Mouse (Mus musculus) kidney, embryonic 16.5 days (tissue): ENCODE data around the gene Sdf4. TPM values are rescaled to one million over a fixed set of nuclear protein-coding genes. Genes with fewer than 3 reads are reported as not detected.

Experiments
- ATAC-seq: fragments of 200-750 bp; cut with Nextera tagmentation; 2 replicates; pipeline ENCODE4 v1.8.0; 2017; ENCODE audit warnings: moderate TSS enrichment; ENCODE audit not compliant: low FRiP score, low TSS enrichment
- H3K27ac ChIP-seq: fragments of 300-500 bp; sonication (generic); 2 replicates; pipeline ENCODE4 v1.5.1; 2014; ENCODE audit warnings: low read length
- H3K27me3 ChIP-seq: fragments of 300-500 bp; sonication (generic); 2 replicates; pipeline ENCODE4 v1.6.1; 2014; ENCODE audit warnings: low read length, control low read depth, mixed read lengths; ENCODE audit not compliant: insufficient read depth
- H3K36me3 ChIP-seq: fragments of 300-500 bp; sonication (generic); 2 replicates; pipeline ENCODE4 v1.6.1; 2014; ENCODE audit warnings: low read length, control low read depth, mixed read lengths; ENCODE audit not compliant: insufficient read depth
- H3K4me1 ChIP-seq: fragments of 300-500 bp; sonication (generic); 2 replicates; pipeline ENCODE4 v1.6.1; 2014; ENCODE audit warnings: low read length, control low read depth, mixed read lengths; ENCODE audit not compliant: insufficient read depth
- H3K4me2 ChIP-seq: fragments of 300-500 bp; sonication (generic); replicated peaks from 2 replicates; pipeline ENCODE4 v1.6.1; 2014; ENCODE audit warnings: low read depth, low read length
- H3K4me3 ChIP-seq: fragments of 300-500 bp; sonication (generic); 2 replicates; pipeline ENCODE4 v1.5.1; 2014; ENCODE audit warnings: mild to moderate bottlenecking, low read length
- H3K9ac ChIP-seq: fragments of 300-500 bp; sonication (generic); replicated peaks from 2 replicates; pipeline ENCODE4 v1.6.1; 2014; ENCODE audit warnings: low read length
- H3K9me3 ChIP-seq: fragments of 300-500 bp; sonication (generic); 2 replicates; pipeline ENCODE4 v1.6.1; 2016; ENCODE audit warnings: low read length, control low read depth
- WGBS: fragments of 180-500 bp; shearing (Covaris S2); extraction: QIAGEN DNeasy Blood & Tissue Kit; methylation state at CpG from one replicate; pipeline ENCODE4 v1.1.7; 2014; 5-methylcytosine and 5-hydroxymethylcytosine counted together
- polyA plus RNA-seq: library from polyadenylated mRNA; unstranded; fragments of >200 nt; fragmentation: Nextera tagmentation; extraction: Ambion mirVana; gene quantifications from 2 replicates; pipeline ENCODE4 v1.2.1, GENCODE M21; 2015

Gene Sdf4
- 173 and 182 TPM in 2 replicates for polyA plus RNA-seq

- peak; percentile 86 for ATAC-seq
- under 1% methylated on average over 98 of the region's 99 CpGs for WGBS
- H3K27me3 ChIP-seq: no peaks in the 10 kb centered on the region
- peak within 1 kb of the TSS; percentile 99 for H3K4me2 ChIP-seq
- H3K9me3 ChIP-seq: no peaks in the 10 kb centered on the region
- H3K4me1 ChIP-seq: peaks cover 24% of the 10 kb centered on the region
- H3K27ac ChIP-seq: peak within 1 kb of the TSS; percentile 96
- H3K36me3 ChIP-seq: peaks cover 19% of the 10 kb centered on the region
- peak within 1 kb of the TSS; percentile 91 for H3K4me3 ChIP-seq
- peak within 1 kb of the TSS; percentile 94 for H3K9ac ChIP-seq
These were observed at the start of gene Sdf4, which contains the start of gene B3galt6 for GRCm38 (mm10) chr4:155992241-155992905. TSS of gene Sdf4 (plus strand) at chr4:155992872. TSS of gene B3galt6 (minus strand) at chr4:155992649.

GRCm38 (mm10) chr4:155943049-155943452 is 49.6 kb upstream of the Sdf4 start:
- Histone ChIP-seq H3K27me3 (no peaks in the 10 kb centered on the region), H3K4me3 (peak overlapping the region; percentile 97), H3K36me3 (peaks cover 13% of the 10 kb centered on the region; the same call in 1 of the 2 replicates), H3K27ac (peak overlapping the region; percentile 88), H3K4me1 (peaks cover 18% of the 10 kb centered on the region), H3K9ac (peak overlapping the region; percentile 96), H3K4me2 (peak overlapping the region; percentile 89), H3K9me3 (no peaks in the 10 kb centered on the region)
- ATAC-seq: peak; percentile 49
- under 1% methylated on average over 17 of the region's 17 CpGs for WGBS

- Histone ChIP-seq H3K4me3 (peak within 1 kb of the TSS; percentile 97), H3K27me3 (no peaks in the 10 kb centered on the region), H3K9me3 (no peaks in the 10 kb centered on the region), H3K9ac (peak within 1 kb of the TSS; percentile 96), H3K36me3 (peaks cover 14% of the 10 kb centered on the region; the same call in 1 of the 2 replicates), H3K4me2 (peak within 1 kb of the TSS; percentile 89), H3K27ac (peak within 1 kb of the TSS; percentile 88), H3K4me1 (peaks cover 18% of the 10 kb centered on the region)
- under 1% methylated on average over 83 of the region's 85 CpGs for WGBS
- ATAC-seq: peak; percentile 99
These were observed 49.0 kb upstream of the Sdf4 start, which contains the start of gene Ube2j2 for GRCm38 (mm10) chr4:155943534-155944249. TSS of gene Ube2j2 (plus strand) at chr4:155943831.

- ATAC-seq: no peak; the same call in 1 of the 2 replicates
- Histone ChIP-seq H3K4me1 (peaks cover 18% of the 10 kb centered on the region), H3K9ac (peak overlapping the region; percentile 96), H3K9me3 (no peaks in the 10 kb centered on the region), H3K4me3 (peak overlapping the region; percentile 97), H3K27me3 (no peaks in the 10 kb centered on the region), H3K27ac (peak overlapping the region; percentile 66), H3K36me3 (peaks cover 18% of the 10 kb centered on the region; the same call in 1 of the 2 replicates), H3K4me2 (peak overlapping the region; percentile 89)
- WGBS: 0% methylated on average over 17 of the region's 17 CpGs
These were observed 48.4 kb upstream of the Sdf4 start for GRCm38 (mm10) chr4:155944271-155944670.

DNA sequence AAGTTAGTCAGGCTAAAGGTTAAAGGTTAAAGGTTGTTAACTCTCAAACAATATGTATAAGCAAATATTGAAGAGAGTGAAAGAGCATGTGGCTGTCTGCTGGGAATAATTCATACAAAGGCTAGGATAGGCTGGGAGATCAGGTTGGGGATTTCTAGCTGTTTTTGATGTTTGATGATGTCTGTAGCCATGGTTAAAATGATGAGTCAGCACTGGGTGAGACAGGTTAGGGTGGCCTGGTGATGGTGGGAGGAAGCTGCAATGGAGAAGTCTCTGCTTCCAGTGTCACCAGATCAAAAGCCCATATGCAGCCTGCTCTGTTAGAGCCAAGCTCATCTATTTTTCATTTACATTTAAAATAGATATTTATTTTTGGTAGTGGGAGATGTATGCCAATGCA is 45.6 kb upstream of the Sdf4 start:
- ATAC-seq: no peak
- Histone ChIP-seq H3K36me3 (peaks cover 45% of the 10 kb centered on the region), H3K4me1 (peaks cover 18% of the 10 kb centered on the region), H3K4me2 (no peak overlapping the region), H3K9ac (no peak overlapping the region), H3K27ac (no peak overlapping the region), H3K9me3 (no peaks in the 10 kb centered on the region), H3K27me3 (no peaks in the 10 kb centered on the region), H3K4me3 (no peak overlapping the region)

GRCm38 (mm10) chr4:155955491-155955890 is 37.2 kb upstream of the Sdf4 start:
- 94% methylated on average over 6 of the region's 6 CpGs for WGBS
- Histone ChIP-seq H3K27me3 (no peaks in the 10 kb centered on the region), H3K4me1 (no peaks in the 10 kb centered on the region), H3K27ac (no peak overlapping the region), H3K4me3 (no peak overlapping the region), H3K36me3 (peaks cover 56% of the 10 kb centered on the region), H3K4me2 (no peak overlapping the region), H3K9ac (no peak overlapping the region), H3K9me3 (no peaks in the 10 kb centered on the region)
- no peak for ATAC-seq

DNA sequence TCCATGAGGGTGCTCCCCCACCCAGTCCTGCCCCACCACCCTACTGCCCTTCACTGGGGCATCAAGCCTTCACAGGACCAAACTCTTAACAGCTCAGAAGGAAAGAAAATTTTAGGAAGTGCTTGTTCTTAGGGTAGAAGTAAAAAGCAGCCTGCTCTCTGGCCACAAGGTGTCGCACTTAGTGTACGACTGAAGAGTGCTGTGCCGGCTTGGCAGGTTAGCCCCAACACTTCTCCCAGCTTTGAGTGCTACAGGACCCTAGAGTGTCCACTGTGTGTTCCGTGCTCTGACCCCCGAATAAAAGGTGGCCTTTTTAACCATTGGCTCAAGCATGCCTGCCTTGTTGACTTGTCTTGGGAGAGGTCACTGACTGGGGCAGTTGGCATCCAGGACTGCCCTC is 33.4 kb upstream of the Sdf4 start:
- Histone ChIP-seq H3K4me3 (no peak overlapping the region), H3K36me3 (peaks cover 34% of the 10 kb centered on the region), H3K27me3 (no peaks in the 10 kb centered on the region), H3K9me3 (no peaks in the 10 kb centered on the region), H3K27ac (no peak overlapping the region), H3K4me1 (peaks cover 23% of the 10 kb centered on the region), H3K4me2 (no peak overlapping the region), H3K9ac (no peak overlapping the region)
- WGBS: 3% methylated on average over 5 of the region's 5 CpGs
- ATAC-seq: peak; percentile 50

DNA sequence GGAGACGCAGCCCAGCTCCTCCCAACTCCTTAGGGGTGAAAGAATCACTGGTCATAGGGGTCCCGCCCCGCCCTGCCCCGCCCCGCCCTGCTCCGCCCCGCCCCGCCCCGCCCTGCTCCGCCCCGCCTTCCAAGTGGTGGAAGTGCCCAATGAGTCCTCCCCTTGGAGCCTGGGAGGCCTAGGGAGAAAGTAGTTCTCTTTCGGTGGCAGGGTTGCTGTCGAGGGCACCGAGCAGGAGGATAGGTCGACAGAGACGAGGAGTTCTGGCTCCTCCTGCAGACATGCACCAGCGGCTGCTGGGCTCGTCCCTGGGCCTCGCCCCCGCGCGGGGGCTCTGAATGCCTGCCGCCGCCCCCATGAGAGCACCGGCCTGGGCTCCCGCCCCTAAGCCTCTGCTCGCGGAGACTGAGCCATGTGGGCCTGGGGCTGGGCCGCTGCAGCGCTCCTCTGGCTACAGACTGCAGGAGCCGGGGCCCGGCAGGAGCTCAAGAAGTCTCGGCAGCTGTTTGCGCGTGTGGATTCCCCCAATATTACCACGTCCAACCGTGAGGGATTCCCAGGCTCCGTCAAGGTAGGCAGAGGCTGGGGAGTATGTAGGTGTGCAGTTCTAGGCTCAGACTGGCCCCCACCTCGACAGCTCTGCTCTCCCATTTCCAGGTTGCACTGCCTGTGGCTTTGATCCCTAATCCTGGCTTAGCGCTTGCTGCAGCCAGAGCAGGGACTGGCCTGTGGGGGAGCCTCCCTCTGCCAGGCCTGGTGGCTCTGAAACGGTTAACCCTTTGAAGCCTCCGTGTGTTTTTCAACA is 30.3 kb upstream of the Sdf4 start, which contains the start of gene C1qtnf12:
Gene C1qtnf12 (plus strand): TSS at position 152 of the 805 bp plus-strand sequence.
- H3K4me3 ChIP-seq: peak within 1 kb of the TSS; percentile 62
- H3K4me1 ChIP-seq: peaks cover 23% of the 10 kb centered on the region
- H3K9me3 ChIP-seq: no peaks in the 10 kb centered on the region
- ATAC-seq: peak; percentile 89
- H3K27ac ChIP-seq: peak within 1 kb of the TSS; percentile 86
- peak within 1 kb of the TSS; percentile 89 for H3K4me2 ChIP-seq
- H3K36me3 ChIP-seq: peaks cover 36% of the 10 kb centered on the region
- WGBS: 1% methylated on average over 31 of the region's 42 CpGs
- H3K9ac ChIP-seq: peak within 1 kb of the TSS; percentile 75
- no peaks in the 10 kb centered on the region for H3K27me3 ChIP-seq

GRCm38 (mm10) chr4:155963106-155963505 is 29.6 kb upstream of the Sdf4 start:
- Histone ChIP-seq H3K36me3 (peaks cover 29% of the 10 kb centered on the region), H3K9me3 (no peaks in the 10 kb centered on the region), H3K4me2 (peak overlapping the region; percentile 89), H3K27me3 (no peaks in the 10 kb centered on the region), H3K4me1 (peaks cover 23% of the 10 kb centered on the region), H3K27ac (peak overlapping the region; percentile 13; the same call in 1 of the 2 replicates), H3K9ac (peak overlapping the region; percentile 75), H3K4me3 (peak overlapping the region; percentile 62)
- ATAC-seq: no peak
- WGBS: 37% methylated on average over 7 of the region's 7 CpGs
